In the genomic region with DNA sequence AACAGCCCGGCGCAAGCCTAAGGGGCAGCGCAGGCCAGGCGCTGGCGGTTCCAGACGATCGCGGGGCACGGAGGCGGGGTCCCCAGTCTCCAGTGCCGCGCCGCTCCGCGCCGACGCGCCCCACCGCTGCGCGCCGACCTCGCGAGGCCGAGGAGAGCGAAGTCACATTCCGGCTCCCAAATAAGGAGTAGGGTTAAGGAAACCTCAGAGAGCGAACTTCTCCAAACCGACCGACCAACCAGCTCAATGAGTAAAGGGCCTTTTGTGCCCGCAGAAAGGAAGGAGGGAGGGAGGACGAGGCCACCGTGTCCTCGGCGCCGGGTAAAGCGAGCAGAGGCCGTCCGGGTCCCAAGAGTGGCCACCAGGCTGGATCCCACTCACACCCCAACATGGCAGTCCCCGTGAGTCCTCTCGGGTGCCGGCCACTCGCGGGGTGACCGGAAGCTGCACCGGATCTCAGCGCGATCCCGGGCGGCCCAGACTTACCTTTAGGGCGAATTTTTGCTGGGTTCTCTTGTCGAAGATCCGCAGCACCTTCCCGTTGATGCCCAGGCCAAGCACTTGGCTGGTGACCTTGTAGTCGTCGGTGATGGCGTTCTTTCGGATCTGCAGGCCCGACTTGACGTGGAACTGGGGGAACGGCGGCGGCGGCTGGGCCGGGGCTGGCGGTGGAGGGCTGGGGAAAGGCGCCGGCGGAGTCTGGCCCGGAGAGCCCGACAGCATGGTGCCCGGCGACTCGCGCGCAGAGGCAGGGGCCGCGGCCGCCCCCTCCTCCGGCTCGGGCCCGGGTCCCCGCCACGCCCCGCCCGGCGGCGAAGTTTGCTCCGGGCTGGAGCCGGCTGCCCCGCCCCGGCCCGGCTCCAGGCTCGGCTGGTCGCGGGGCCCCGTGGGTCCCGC, we compare ENCODE assay signal across 8 mouse cellular contexts. TPM values are rescaled to one million over a fixed set of nuclear protein-coding genes. Genes with fewer than 3 reads are reported as not detected.
DNase-seq lines count a peak whose midpoint lies in the region; ATAC-seq lines count a peak whose summit lies in the region.

No protein-coding gene starts in this region.

- no peaks in the 10 kb centered on the region for H3K9me3 ChIP-seq in heart, embryonic 16.5 days (replicated peaks; ENCODE audit: control insufficient read depth, low read length)

- H3K27me3 ChIP-seq in heart, embryonic 16.5 days (ENCODE audit: control insufficient read depth, insufficient read depth, low read length), result no peaks in the 10 kb centered on the region

- ATAC-seq in erythroblast, adult 5-6 weeks (replicated peaks; ENCODE audit: low FRiP score, poor library complexity, severe bottlenecking), result peak; percentile 28; the same call in 1 of the 2 replicates
- ATAC-seq in heart, embryonic 16.5 days (replicated peaks; ENCODE audit: extremely low read depth, insufficient read depth, low FRiP score), result peak; percentile 69

- H3K4me1 ChIP-seq in heart, embryonic 16.5 days (ENCODE audit: control insufficient read depth, insufficient read depth, low read length), result peaks cover 44% of the 10 kb centered on the region

- H3K4me3 ChIP-seq in heart, embryonic 16.5 days (ENCODE audit: low read length), result peak overlapping the region; percentile 99

- DNase-seq in ES-CJ7 (ENCODE audit: low read depth, low spot score), result peak; percentile 68
- DNase-seq in adrenal gland, postnatal 14 days, result peak; percentile 78
- peak; percentile 82 for DNase-seq in kidney, postnatal 10 days
- peak; percentile 81 for DNase-seq in lung, postnatal 36 days
- DNase-seq in retina, postnatal 1 day, result peak; percentile 74
- DNase-seq in yolk sac, embryonic 10.5 days (ENCODE audit: low spot score), result peak; percentile 60

- H3K4me2 ChIP-seq in heart, embryonic 16.5 days (ENCODE audit: low read depth, low read length), result peak overlapping the region; percentile 79

- no peaks in the 10 kb centered on the region for H3K36me3 ChIP-seq in heart, embryonic 16.5 days (ENCODE audit: control insufficient read depth, insufficient read depth)

- peak overlapping the region; percentile 99 for H3K9ac ChIP-seq in heart, embryonic 16.5 days (ENCODE audit: low read length)

- H3K27ac ChIP-seq in heart, embryonic 16.5 days (ENCODE audit: low read length), result peak overlapping the region; percentile 98

- under 1% methylated on average over 92 of the region's 98 CpGs for WGBS in heart, embryonic 16.5 days

RNA-seq across cellular contexts. Expression of a gene that starts 0.6 kb away (rescaled TPM):
- total RNA-seq in adrenal gland, postnatal 14 days (2021), result 159 and 180 TPM in 2 replicates
- 38.0 and 49.5 TPM in 2 replicates for total RNA-seq in erythroblast, adult 5-6 weeks (2015; ENCODE audit: low replicate concordance)
- total RNA-seq in erythroblast, adult 5-6 weeks (2017; ENCODE audit: low replicate concordance), result 26.3 and 33.3 TPM in 2 replicates
- 61.4 and 66.8 TPM in 2 replicates for polyA plus RNA-seq in heart, embryonic 16.5 days (2015; fragmentation: Nextera tagmentation; extraction: Ambion mirVana)

RNA-seq across cellular contexts. Expression of a gene that starts 41.1 kb away (rescaled TPM):
- 5.3 and 7.1 TPM in 2 replicates for total RNA-seq in adrenal gland, postnatal 14 days (2021)
- total RNA-seq in erythroblast, adult 5-6 weeks (2015; ENCODE audit: low replicate concordance), result 92.8 and 106 TPM in 2 replicates
- total RNA-seq in erythroblast, adult 5-6 weeks (2017; ENCODE audit: low replicate concordance), result 97.3 and 107 TPM in 2 replicates
- polyA plus RNA-seq in heart, embryonic 16.5 days (2015; fragmentation: Nextera tagmentation; extraction: Ambion mirVana), result 1.8 and 2.1 TPM in 2 replicates

RNA-seq across cellular contexts. Expression of a gene that starts 55.9 kb away (rescaled TPM):
- total RNA-seq in adrenal gland, postnatal 14 days (2021), result 42.2 and 43.4 TPM in 2 replicates
- total RNA-seq in erythroblast, adult 5-6 weeks (2015; ENCODE audit: low replicate concordance), result 10.8 and 13.6 TPM in 2 replicates
- total RNA-seq in erythroblast, adult 5-6 weeks (2017; ENCODE audit: low replicate concordance), result 10.9 and 12.4 TPM in 2 replicates
- polyA plus RNA-seq in heart, embryonic 16.5 days (2015; fragmentation: Nextera tagmentation; extraction: Ambion mirVana), result 48.1 and 50.1 TPM in 2 replicates

Comparison
In these comparisons a context has a peak if more than half of its experiments do, and no peak if none do; other contexts are left out.
1. Peak in every context shown above with its lines: DNase-seq, ATAC-seq, H3K4me3 ChIP-seq and H3K27ac ChIP-seq.
2. RNA of a gene that starts 41.1 kb away (total RNA-seq): 92.8 to 107 TPM in erythroblast, adult 5-6 weeks; 5.3 to 7.1 TPM in adrenal gland, postnatal 14 days; every median in the first group is over 10 times any median in the second.